Mouse (Mus musculus) G1E (cell line): ENCODE data around the gene Mpeg1.

ENCODE experiments used
- CTCF ChIP-seq: IDR thresholded peaks from 2 replicates; pipeline ENCODE4 v1.5.1; 2012; ENCODE audit warnings: low read depth, low read length, inconsistent platforms, mixed read lengths
- GATA1 ChIP-seq: IDR thresholded peaks from 2 replicates; pipeline ENCODE4 v1.6.1; 2012; ENCODE audit warnings: borderline replicate concordance, low read length, inconsistent platforms, mixed read lengths
- GATA2 ChIP-seq: IDR thresholded peaks from 2 replicates; pipeline ENCODE4 v1.6.1; 2012; ENCODE audit warnings: low read depth, low read length, inconsistent platforms, borderline replicate concordance
- POLR2AphosphoS5 ChIP-seq: IDR thresholded peaks from 2 replicates; pipeline ENCODE4 v1.6.1; 2012; ENCODE audit warnings: low read depth, low read length, inconsistent platforms; ENCODE audit not compliant: insufficient replicate concordance
- TAL1 ChIP-seq: conservative IDR thresholded peaks from 2 replicates; pipeline ENCODE4 v1.6.1; 2012; ENCODE audit warnings: low read depth, low read length, inconsistent platforms, mixed read lengths

GRCm38 (mm10) chr19:12445014-12445413 is 15.6 kb upstream of the Mpeg1 start:
- TF ChIP-seq CTCF (no peak), GATA1 (no peak), POLR2AphosphoS5 (no peak), GATA2 (no peak), TAL1 (no peak)
